Comparison of ENCODE assay signal across 13 mouse cellular contexts in genomic region chr9:121037975-121038374, GRCm38 (mm10).
DNase-seq lines count a peak whose midpoint lies in the region; ATAC-seq and TF ChIP-seq lines count a peak whose summit lies in the region.
"Had no signal": no experiment of that assay in that cellular context is flagged by ENCODE, and none has a peak within 500 bp of the region (broad histone marks: within the 10 kb centered on the region; RNA-seq: fewer than 3 reads in every experiment).

No protein-coding gene starts in this region.

- no peak overlapping the region for H3K4me2 ChIP-seq in forebrain, postnatal 0 days (ENCODE audit: low read depth)
- H3K4me2 ChIP-seq in limb, embryonic 12.5 days: no peak overlapping the region
- no peak overlapping the region for H3K4me2 ChIP-seq in neural tube, embryonic 15.5 days
- H3K4me2 ChIP-seq: heart, embryonic 11.5 days; liver, embryonic 11.5 days had no signal

- peak; percentile 54; the same call in 1 of the 2 replicates for ATAC-seq in forebrain, postnatal 0 days
- ATAC-seq in limb, embryonic 12.5 days (ENCODE audit: insufficient number of reproducible peaks, insufficient read depth, low FRiP score, low TSS enrichment, low read depth): no peak; the same call in 1 of the 2 replicates
- ATAC-seq in neural tube, embryonic 15.5 days (ENCODE audit: low FRiP score): peak; percentile 86

- TF ChIP-seq CTCF in forebrain, postnatal 0 days (IDR thresholded peaks at IDR 0.05; ENCODE audit: low read depth): no peak

- no peak overlapping the region for H3K4me3 ChIP-seq in forebrain, postnatal 0 days (ENCODE audit: low read depth, low read length)
- H3K4me3 ChIP-seq in limb, embryonic 12.5 days (replicated peaks): no peak overlapping the region
- H3K4me3 ChIP-seq in neural tube, embryonic 15.5 days (replicated peaks): no peak overlapping the region

- DNase-seq in heart, adult 11 months: peak; percentile 37
- no peak for DNase-seq in heart, adult 8-10 months (ENCODE audit: low spot score)
- peak; percentile 41 for DNase-seq in forebrain, postnatal 0 days
- DNase-seq in urinary bladder, postnatal 36 days (ENCODE audit: low spot score in 2 of 2): no peak
- DNase-seq in cerebellum, adult 11 months: no peak
- DNase-seq in spleen, postnatal 36 days (ENCODE audit: low spot score in 2 of 2): no peak
- DNase-seq: lung, postnatal 10 days; retina, postnatal 1 day; thymus, adult 18-20 months had no signal

- no peak overlapping the region for H3K9ac ChIP-seq in forebrain, postnatal 0 days
- H3K9ac ChIP-seq in limb, embryonic 12.5 days (replicated peaks): no peak overlapping the region
- no peak overlapping the region for H3K9ac ChIP-seq in neural tube, embryonic 15.5 days (replicated peaks)

- H3K9me3 ChIP-seq in forebrain, postnatal 0 days (ENCODE audit: low read length): no peaks in the 10 kb centered on the region
- H3K9me3 ChIP-seq in limb, embryonic 12.5 days: no peaks in the 10 kb centered on the region
- H3K9me3 ChIP-seq in neural tube, embryonic 15.5 days (replicated peaks): no peaks in the 10 kb centered on the region

- no peak overlapping the region; the same call in 1 of the 2 replicates for H3K27ac ChIP-seq in forebrain, postnatal 0 days (ENCODE audit: low read depth, low read length)
- H3K27ac ChIP-seq in limb, embryonic 12.5 days: peak overlapping the region; percentile 77
- peak overlapping the region; percentile 56 for H3K27ac ChIP-seq in neural tube, embryonic 15.5 days (replicated peaks)

- H3K4me1 ChIP-seq in forebrain, postnatal 0 days (ENCODE audit: insufficient read depth): no peaks in the 10 kb centered on the region; the same call in 1 of the 2 replicates
- H3K4me1 ChIP-seq in limb, embryonic 12.5 days (replicated peaks): peaks cover 36% of the 10 kb centered on the region
- peaks cover 36% of the 10 kb centered on the region for H3K4me1 ChIP-seq in neural tube, embryonic 15.5 days

- WGBS in forebrain, postnatal 0 days: 28% methylated on average over 5 of the region's 5 CpGs
- 41% methylated on average over 5 of the region's 5 CpGs for WGBS in limb, embryonic 12.5 days
- 25% methylated on average over 5 of the region's 5 CpGs for WGBS in neural tube, embryonic 15.5 days

- H3K36me3 ChIP-seq in forebrain, postnatal 0 days (ENCODE audit: insufficient read depth): no peaks in the 10 kb centered on the region
- no peaks in the 10 kb centered on the region for H3K36me3 ChIP-seq in limb, embryonic 12.5 days
- H3K36me3 ChIP-seq in neural tube, embryonic 15.5 days: no peaks in the 10 kb centered on the region

- no peaks in the 10 kb centered on the region for H3K27me3 ChIP-seq in forebrain, postnatal 0 days (ENCODE audit: insufficient read depth, low read length)
- H3K27me3 ChIP-seq in limb, embryonic 12.5 days: no peaks in the 10 kb centered on the region
- H3K27me3 ChIP-seq in neural tube, embryonic 15.5 days (replicated peaks): no peaks in the 10 kb centered on the region

Comparison
In these comparisons a context has a peak if more than half of its experiments do, and no peak if none do; other contexts are left out.
1. DNase-seq: peak in heart, adult 11 months (single experiment) and forebrain, postnatal 0 days (single experiment); none in heart, adult 8-10 months (single experiment), urinary bladder, postnatal 36 days (0 of 2), cerebellum, adult 11 months (single experiment) and spleen, postnatal 36 days (0 of 2).